Mouse (Mus musculus): ENCODE data around the gene Ttn.

- TF ChIP-seq POLR2A (IDR thresholded peaks at IDR 0.05; ENCODE audit: low read depth, low read length) (no peak), CTCF (IDR thresholded peaks at IDR 0.05; ENCODE audit: extremely low read depth, insufficient read depth, insufficient read length, insufficient replicate concordance) (no peak)
Measured at GRCm38 (mm10) chr2:76971069-76971468, 11.3 kb downstream of the Ttn start.

Data from spleen, adult 2 months (tissue).